ENCODE assay signal across 8 mouse cellular contexts in the genomic region with DNA sequence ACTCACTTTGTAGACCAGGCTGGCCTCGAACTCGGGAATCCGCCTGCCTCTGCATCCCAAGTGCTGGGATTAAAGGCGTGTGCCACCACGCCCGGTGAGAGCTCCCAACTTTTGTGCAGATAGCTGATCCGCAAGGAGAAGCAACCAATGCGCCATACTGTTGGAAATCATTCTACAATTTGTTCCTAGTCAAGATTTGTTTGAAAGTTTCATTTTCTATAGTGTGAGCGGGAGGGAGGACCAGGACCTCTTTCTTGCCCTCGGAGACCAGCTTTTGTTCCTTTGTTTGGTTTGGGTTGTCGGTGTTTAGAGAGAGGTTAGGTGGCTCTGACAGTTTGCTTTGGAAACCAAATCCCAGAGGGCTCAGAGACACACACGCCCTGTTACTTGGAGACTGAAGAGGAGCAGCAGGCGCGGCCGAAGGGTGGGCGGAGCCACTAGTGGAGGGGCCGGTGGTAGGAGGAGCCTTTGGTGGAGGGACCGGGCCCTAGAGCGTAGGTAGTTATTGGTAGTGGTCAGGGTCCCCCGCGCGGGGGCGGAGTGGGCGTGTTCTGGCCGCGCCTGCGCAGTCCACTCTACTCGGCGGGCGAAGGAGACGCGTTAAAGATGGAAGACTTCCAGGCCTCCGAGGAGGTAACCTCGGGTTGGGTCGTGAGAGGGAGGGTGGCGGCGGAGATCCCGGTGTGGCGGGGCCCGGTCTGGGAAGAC. TPM values are rescaled to one million over a fixed set of nuclear protein-coding genes. Genes with fewer than 3 reads are reported as not detected.
DNase-seq lines count a peak whose midpoint lies in the region; ATAC-seq and TF ChIP-seq lines count a peak whose summit lies in the region.
"Not testable (repeated sequence)": the region's sequence is repeated elsewhere in the genome, so short reads cannot be mapped to it uniquely, and the experiment has no call there.

Gene Dynlt1c (plus strand): TSS at position 468 of the 708 bp plus-strand sequence.

- POLR2A ChIA-PET in Patski (lab: Charles Lee) = interaction anchor here (0.6 kb wide), 1 partner anchor 850 kb away, joined by 3 read pairs; no protein-coding TSS in a partner anchor

- not testable (repeated sequence) for H3K27ac ChIP-seq in hindbrain, embryonic 14.5 days

- 14% methylated on average over 26 of the region's 40 CpGs for WGBS in hindbrain, embryonic 14.5 days

- H3K27me3 ChIP-seq in Patski; hindbrain, embryonic 14.5 days (ENCODE audit: control insufficient read depth, insufficient read depth, low read length): not testable (repeated sequence)

- in situ Hi-C loops in Patski (cut with MboI; ENCODE audit: low pct_unique_long_range_greater_than_20kb) = not testable (repeated sequence)

- not testable (repeated sequence) for H3K4me1 ChIP-seq in hindbrain, embryonic 14.5 days (replicated peaks; ENCODE audit: control insufficient read depth, insufficient read depth, low read length)

- CTCF ChIA-PET in Patski (lab: Charles Lee) = not testable (repeated sequence)

- not testable (repeated sequence) for H3K9ac ChIP-seq in hindbrain, embryonic 14.5 days

- not testable (repeated sequence) for TF ChIP-seq CTCF in Patski (IDR thresholded peaks at IDR 0.05)

- peak within 1 kb of the TSS; percentile 49 for H3K4me2 ChIP-seq in hindbrain, embryonic 14.5 days (replicated peaks)

- peak; percentile 93 for ATAC-seq in Patski
- ATAC-seq in hindbrain, embryonic 14.5 days (ENCODE audit: low FRiP score) = peak; percentile 96

- not testable (repeated sequence) for H3K36me3 ChIP-seq in hindbrain, embryonic 14.5 days (replicated peaks; ENCODE audit: control insufficient read depth, insufficient read depth)

- H3K4me3 ChIP-seq in hindbrain, embryonic 14.5 days (replicated peaks; ENCODE audit: low read length) = peak within 1 kb of the TSS; percentile 22

- not testable (repeated sequence) for DNase-seq in Patski (ENCODE audit: low read depth, low spot score)
- DNase-seq in cerebellum, postnatal 10 days = peak; percentile 85 to 88
- DNase-seq in frontal cortex, postnatal 10 days (ENCODE audit: low spot score in 2 of 2) = peak; percentile 51 to 61
- DNase-seq in hindbrain, embryonic 14.5 days (ENCODE audit: low spot score) = peak; percentile 74
- DNase-seq in layer of hippocampus, postnatal 36 days = peak; percentile 46 to 50
- DNase-seq in lung, postnatal 4 days = peak; percentile 86 to 93
- peak; percentile 60 for DNase-seq in retina, postnatal 7 days (ENCODE audit: low read depth, low spot score)
- DNase-seq in urinary bladder, adult 2 months (ENCODE audit: low spot score) = peak; percentile 46

- not testable (repeated sequence) for H3K9me3 ChIP-seq in hindbrain, embryonic 14.5 days (ENCODE audit: control insufficient read depth, low read length)

RNA-seq across cellular contexts. Expression of gene Dynlt1c, which starts in this region (rescaled TPM):
- polyA plus RNA-seq in Patski (2021) = 10.2 TPM
- 36.3 and 46.8 TPM in 2 replicates for polyA plus RNA-seq in hindbrain, embryonic 14.5 days (2014; fragmentation: Nextera tagmentation; extraction: Ambion mirVana)
- total RNA-seq in layer of hippocampus, postnatal 36 days (2021) = 10 to 100 TPM; 16.9 to 17.8 TPM
- 25.7 and 34.8 TPM in 2 replicates for polyA plus RNA-seq in urinary bladder, adult 2 months (2012; rRNA removed)
